Mouse (Mus musculus): Measurements from ENCODE around the gene Gm37240.

- TF ChIP-seq CTCF (IDR thresholded peaks at IDR 0.05; ENCODE audit: borderline replicate concordance, insufficient read depth, low read depth, low read length) (no peak), POLR2A (IDR thresholded peaks at IDR 0.05; ENCODE audit: borderline replicate concordance, insufficient read depth, low read length) (no peak)
These were observed 148.7 kb downstream of the Gm37240 start for GRCm38 (mm10) chr3:85738591-85738990.
